ENCODE assay signal across 8 mouse cellular contexts in genomic region chr6:5496854-5497235, GRCm38 (mm10). TPM values are rescaled to one million over a fixed set of nuclear protein-coding genes. Genes with fewer than 3 reads are reported as not detected.
DNase-seq lines count a peak whose midpoint lies in the region; ATAC-seq and TF ChIP-seq lines count a peak whose summit lies in the region.

No protein-coding gene starts in this region.

- TF ChIP-seq CTCF in hindbrain, postnatal 0 days (IDR thresholded peaks at IDR 0.05; ENCODE audit: low read depth), result no peak

- H3K27ac ChIP-seq in kidney, embryonic 14.5 days (ENCODE audit: low read depth, low read length), result no peak overlapping the region
- peak overlapping the region; percentile 44; the same call in 1 of the 2 replicates for H3K27ac ChIP-seq in embryonic facial prominence, embryonic 13.5 days
- peak overlapping the region; percentile 54; the same call in 1 of the 2 replicates for H3K27ac ChIP-seq in hindbrain, postnatal 0 days
- no peak overlapping the region for H3K27ac ChIP-seq in midbrain, embryonic 15.5 days

- no peak overlapping the region; the same call in 1 of the 2 replicates for H3K4me3 ChIP-seq in kidney, embryonic 14.5 days (ENCODE audit: low read length)
- peak overlapping the region; percentile 56 for H3K4me3 ChIP-seq in embryonic facial prominence, embryonic 13.5 days
- peak overlapping the region; percentile 60 for H3K4me3 ChIP-seq in hindbrain, postnatal 0 days (ENCODE audit: low read length)
- H3K4me3 ChIP-seq in midbrain, embryonic 15.5 days, result peak overlapping the region; percentile 54; the same call in 1 of the 2 replicates

- H3K4me1 ChIP-seq in kidney, embryonic 14.5 days (ENCODE audit: control insufficient read depth, insufficient read depth, low read length), result no peaks in the 10 kb centered on the region
- peaks cover 2% of the 10 kb centered on the region; the same call in 1 of the 2 replicates for H3K4me1 ChIP-seq in embryonic facial prominence, embryonic 13.5 days
- peaks cover 6% of the 10 kb centered on the region; the same call in 1 of the 2 replicates for H3K4me1 ChIP-seq in hindbrain, postnatal 0 days (ENCODE audit: insufficient read depth, low read length)
- H3K4me1 ChIP-seq in midbrain, embryonic 15.5 days, result peaks cover 8% of the 10 kb centered on the region

- H3K9ac ChIP-seq in kidney, embryonic 14.5 days (ENCODE audit: low read depth, low read length), result no peak overlapping the region
- H3K9ac ChIP-seq in embryonic facial prominence, embryonic 13.5 days, result no peak overlapping the region
- H3K9ac ChIP-seq in hindbrain, postnatal 0 days (replicated peaks; ENCODE audit: low read length), result no peak overlapping the region
- H3K9ac ChIP-seq in midbrain, embryonic 15.5 days, result no peak overlapping the region

- no peak for ATAC-seq in kidney, embryonic 14.5 days (ENCODE audit: low FRiP score, low TSS enrichment)
- ATAC-seq in embryonic facial prominence, embryonic 13.5 days (ENCODE audit: insufficient number of reproducible peaks, insufficient read depth, low FRiP score, low TSS enrichment, low read depth), result no peak
- ATAC-seq in hindbrain, postnatal 0 days, result peak; percentile 24
- peak; percentile 21; the same call in 1 of the 2 replicates for ATAC-seq in midbrain, embryonic 15.5 days (replicated peaks)

- no peaks in the 10 kb centered on the region for H3K36me3 ChIP-seq in kidney, embryonic 14.5 days (ENCODE audit: control insufficient read depth, insufficient read depth, low read length)
- no peaks in the 10 kb centered on the region for H3K36me3 ChIP-seq in embryonic facial prominence, embryonic 13.5 days
- H3K36me3 ChIP-seq in hindbrain, postnatal 0 days (ENCODE audit: insufficient read depth, low read length), result no peaks in the 10 kb centered on the region
- H3K36me3 ChIP-seq in midbrain, embryonic 15.5 days (replicated peaks), result no peaks in the 10 kb centered on the region

- H3K27me3 ChIP-seq in kidney, embryonic 14.5 days (ENCODE audit: control insufficient read depth, insufficient read depth, low read length), result no peaks in the 10 kb centered on the region
- H3K27me3 ChIP-seq in embryonic facial prominence, embryonic 13.5 days, result no peaks in the 10 kb centered on the region
- no peaks in the 10 kb centered on the region for H3K27me3 ChIP-seq in hindbrain, postnatal 0 days (ENCODE audit: insufficient read depth, low read length)
- peaks cover 7% of the 10 kb centered on the region; the same call in 1 of the 2 replicates for H3K27me3 ChIP-seq in midbrain, embryonic 15.5 days (replicated peaks)

- no peaks in the 10 kb centered on the region for H3K9me3 ChIP-seq in kidney, embryonic 14.5 days (ENCODE audit: control insufficient read depth, low read length)
- no peaks in the 10 kb centered on the region for H3K9me3 ChIP-seq in embryonic facial prominence, embryonic 13.5 days
- no peaks in the 10 kb centered on the region for H3K9me3 ChIP-seq in hindbrain, postnatal 0 days (ENCODE audit: low read length)
- H3K9me3 ChIP-seq in midbrain, embryonic 15.5 days, result no peaks in the 10 kb centered on the region

- 44% methylated on average over 3 of the region's 3 CpGs for WGBS in kidney, embryonic 14.5 days
- 40% methylated on average over 3 of the region's 3 CpGs for WGBS in embryonic facial prominence, embryonic 13.5 days
- 39% methylated on average over 3 of the region's 3 CpGs for WGBS in hindbrain, postnatal 0 days
- WGBS in midbrain, embryonic 15.5 days, result 53% methylated on average over 3 of the region's 3 CpGs

- H3K4me2 ChIP-seq in kidney, embryonic 14.5 days (replicated peaks; ENCODE audit: low read depth, low read length), result peak overlapping the region; percentile 85; the same call in 1 of the 2 replicates
- H3K4me2 ChIP-seq in embryonic facial prominence, embryonic 13.5 days, result peak overlapping the region; percentile 96
- peak overlapping the region; percentile 100 for H3K4me2 ChIP-seq in hindbrain, postnatal 0 days (ENCODE audit: low read depth, low read length)
- H3K4me2 ChIP-seq in midbrain, embryonic 15.5 days, result peak overlapping the region; percentile 100

- DNase-seq in kidney, adult 18-20 months, result no peak
- DNase-seq in hindbrain, postnatal 0 days (ENCODE audit: low spot score), result no peak
- no peak for DNase-seq in urinary bladder, adult 18-20 months (ENCODE audit: low spot score in 2 of 2)
- no peak for DNase-seq in adrenal gland, postnatal 4 days (ENCODE audit: low spot score in 2 of 2)
- DNase-seq in embryo, embryonic 10 days (ENCODE audit: low spot score), result no peak

RNA-seq across cellular contexts. Expression of gene Pdk4, which starts 0.7 kb away (rescaled TPM):
- polyA plus RNA-seq in kidney, embryonic 14.5 days (2014; fragmentation: Nextera tagmentation; extraction: Ambion mirVana), result 1.3 and 3.6 TPM in 2 replicates
- 2.4 and 2.9 TPM in 2 replicates for polyA plus RNA-seq in embryonic facial prominence, embryonic 13.5 days (2015; fragmentation: Nextera tagmentation; extraction: Ambion mirVana)
- total RNA-seq in hindbrain, postnatal 0 days (2014; rRNA removed), result 1.8 and 4.7 TPM in 2 replicates
- polyA plus RNA-seq in hindbrain, postnatal 0 days (2015; fragmentation: Nextera tagmentation; extraction: Ambion mirVana), result 2.5 and 4.5 TPM in 2 replicates
- polyA plus RNA-seq in midbrain, embryonic 15.5 days (2015; fragmentation: Nextera tagmentation; extraction: Ambion mirVana), result 1.1 and 1.7 TPM in 2 replicates
- total RNA-seq in adrenal gland, postnatal 4 days (2021), result 10 to 100 TPM; 71.3 to 86.9 TPM

Comparison
In these comparisons a context has a peak if more than half of its experiments do, and no peak if none do; other contexts are left out.
1. ATAC-seq: peak in hindbrain, postnatal 0 days (single experiment) and midbrain, embryonic 15.5 days (single experiment); none in kidney, embryonic 14.5 days (single experiment) and embryonic facial prominence, embryonic 13.5 days (single experiment).
2. H3K27ac ChIP-seq: peak in embryonic facial prominence, embryonic 13.5 days (single experiment) and hindbrain, postnatal 0 days (single experiment); none in kidney, embryonic 14.5 days (single experiment) and midbrain, embryonic 15.5 days (single experiment).
3. Peak in every context shown above with its lines, with median percentiles within 50 percentile points of each other: H3K4me2 ChIP-seq.